Mouse (Mus musculus) cerebellum, adult 8-10 months (tissue): ENCODE data around the gene Ccdc106.
"Not testable (repeated sequence)": the region's sequence is repeated elsewhere in the genome, so short reads cannot be mapped to it uniquely, and the experiment has no call there.

Experiments used
- DNase-seq: peaks from one replicate; pipeline ENCODE4 v3.0.0; 2022

Ccdc106 gene

GRCm38 (mm10) chr7:5052931-5053343 is 32.6 kb downstream of the Ccdc106 start:
- peak; percentile 40 for DNase-seq

GRCm38 (mm10) chr7:5053456-5054179 is 33.3 kb downstream of the Ccdc106 start:
- peak; percentile 48 for DNase-seq

- DNase-seq: peak; percentile 66
Measured at GRCm38 (mm10) chr7:5056651-5057263, 36.4 kb downstream of the Ccdc106 start.

GRCm38 (mm10) chr7:5057381-5057780 is 37.0 kb downstream of the Ccdc106 start:
- no peak for DNase-seq

- DNase-seq: peak; percentile 42
Measured at GRCm38 (mm10) chr7:5057804-5058203, 37.5 kb downstream of the Ccdc106 start.

- peak; percentile 39 for DNase-seq
Measured at GRCm38 (mm10) chr7:5058631-5059030, 38.3 kb downstream of the Ccdc106 start.

GRCm38 (mm10) chr7:5059421-5059820 is 39.1 kb downstream of the Ccdc106 start:
- peak; percentile 37 for DNase-seq

GRCm38 (mm10) chr7:5060239-5060731 is 39.9 kb downstream of the Ccdc106 start:
- DNase-seq: peak; percentile 88

GRCm38 (mm10) chr7:5060944-5061773 is 40.8 kb downstream of the Ccdc106 start:
- DNase-seq: peak; percentile 99

- DNase-seq: peak; percentile 93
Measured at GRCm38 (mm10) chr7:5061774-5062359, 41.5 kb downstream of the Ccdc106 start, which contains the start of gene U2af2. U2af2 (plus strand) TSS chr7:5062143.

- no peak for DNase-seq
Measured at GRCm38 (mm10) chr7:5062360-5063001, 42.1 kb downstream of the Ccdc106 start.

GRCm38 (mm10) chr7:5064886-5065285 is 44.5 kb downstream of the Ccdc106 start:
- DNase-seq: no peak

- no peak for DNase-seq
Measured at GRCm38 (mm10) chr7:5073586-5073985, 53.2 kb downstream of the Ccdc106 start.

GRCm38 (mm10) chr7:5074984-5075383 is 54.6 kb downstream of the Ccdc106 start:
- DNase-seq: no peak

- no peak for DNase-seq
Measured at GRCm38 (mm10) chr7:5076931-5077330, 56.6 kb downstream of the Ccdc106 start.

GRCm38 (mm10) chr7:5079365-5080009 is 59.1 kb downstream of the Ccdc106 start:
- not testable (repeated sequence) for DNase-seq

GRCm38 (mm10) chr7:5080010-5080751 is 59.8 kb downstream of the Ccdc106 start, which contains the start of gene Epn1:
Epn1 (plus strand) TSS chr7:5080235.
- peak; percentile 94 for DNase-seq

GRCm38 (mm10) chr7:5080815-5081214 is 60.5 kb downstream of the Ccdc106 start:
- DNase-seq: no peak

GRCm38 (mm10) chr7:5081241-5081640 is 60.9 kb downstream of the Ccdc106 start:
- DNase-seq: no peak

GRCm38 (mm10) chr7:5081939-5082338 is 61.6 kb downstream of the Ccdc106 start:
- DNase-seq: no peak
